Mouse (Mus musculus) limb, embryonic 11.5 days (tissue): ENCODE measurements around the gene Gm3435. TPM values are rescaled to one million over a fixed set of nuclear protein-coding genes. Genes with fewer than 3 reads are reported as not detected.
"Not testable (repeated sequence)": the region's sequence is repeated elsewhere in the genome, so short reads cannot be mapped to it uniquely, and the experiment has no call there.

Experiments used
- ATAC-seq: fragments of 200-750 bp; cut with Nextera tagmentation; 2 replicates; pipeline ENCODE4 v1.8.0; 2017; ENCODE audit warnings: low read depth; ENCODE audit not compliant: insufficient number of reproducible peaks, low FRiP score, low TSS enrichment
- DNase-seq: peaks from one replicate; pipeline ENCODE4 v3.0.0-alpha.2; 2015; ENCODE audit warnings: low spot score
- H3K27ac ChIP-seq: fragments of 300-500 bp; sonication (generic); replicated peaks from 2 replicates; pipeline ENCODE4 v1.5.1; 2014; ENCODE audit warnings: low read depth, mild to moderate bottlenecking, low read length
- H3K27me3 ChIP-seq: fragments of 300-500 bp; sonication (generic); 2 replicates; pipeline ENCODE4 v1.6.1; 2014; ENCODE audit warnings: mild to moderate bottlenecking, low read length, mixed read lengths; ENCODE audit not compliant: control insufficient read depth, insufficient read depth
- H3K36me3 ChIP-seq: fragments of 300-500 bp; sonication (generic); 2 replicates; pipeline ENCODE4 v1.6.1; 2014; ENCODE audit warnings: mild to moderate bottlenecking, low read length, moderate library complexity, mixed read lengths; ENCODE audit not compliant: control insufficient read depth, insufficient read depth
- H3K4me1 ChIP-seq: fragments of 300-500 bp; sonication (generic); 2 replicates; pipeline ENCODE4 v1.6.1; 2014; ENCODE audit warnings: low read length, mixed read lengths; ENCODE audit not compliant: control insufficient read depth, insufficient read depth
- H3K4me2 ChIP-seq: fragments of 300-500 bp; sonication (generic); 2 replicates; pipeline ENCODE4 v1.6.1; 2014; ENCODE audit warnings: low read depth, mild to moderate bottlenecking, moderate library complexity; ENCODE audit not compliant: severe bottlenecking
- H3K4me3 ChIP-seq: fragments of 300-500 bp; sonication (generic); 2 replicates; pipeline ENCODE4 v1.5.1; 2014; ENCODE audit warnings: low read depth, low read length
- H3K9ac ChIP-seq: fragments of 300-500 bp; sonication (generic); 2 replicates; pipeline ENCODE4 v1.6.1; 2014; ENCODE audit warnings: mild to moderate bottlenecking, low read length
- H3K9me3 ChIP-seq: fragments of 300-500 bp; sonication (generic); 2 replicates; pipeline ENCODE4 v1.6.1; 2016; ENCODE audit warnings: low read length; ENCODE audit not compliant: control insufficient read depth
- WGBS: fragments of 180-500 bp; shearing (Covaris S2); extraction: QIAGEN DNeasy Blood & Tissue Kit; methylation state at CpG from one replicate; pipeline ENCODE4 v1.1.7; 2014; 5-methylcytosine and 5-hydroxymethylcytosine counted together
- polyA plus RNA-seq: library from polyadenylated mRNA; unstranded; fragments of >200 nt; fragmentation: Nextera tagmentation; extraction: Ambion mirVana; gene quantifications from 2 replicates; pipeline ENCODE4 v1.2.1, GENCODE M21; 2014

Gene Gm3435
- polyA plus RNA-seq, 1 experiment from 2014 or later = 6.2 TPM

DNA sequence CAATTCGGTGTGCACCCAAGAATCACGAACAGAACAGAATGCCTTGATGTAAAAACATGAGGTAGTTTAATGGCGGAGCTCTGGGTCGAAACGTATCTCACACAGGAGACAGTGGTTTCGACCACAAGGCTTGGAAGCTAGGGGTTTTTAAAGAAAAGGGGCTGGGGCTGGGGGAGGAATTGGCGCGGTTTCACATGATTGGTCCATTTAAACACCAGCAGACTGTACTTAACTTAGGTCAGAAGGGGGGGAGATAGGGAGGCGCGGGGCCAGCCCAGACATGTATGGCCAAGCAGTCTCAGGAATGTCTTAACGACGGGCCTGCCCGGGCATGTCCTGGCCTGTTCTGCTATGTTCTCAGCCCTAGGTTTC is 43.8 kb downstream of the Gm3435 start:
- not testable (repeated sequence) for ATAC-seq, H3K4me1 ChIP-seq, H3K9me3 ChIP-seq, H3K27me3 ChIP-seq, H3K4me3 ChIP-seq, DNase-seq, H3K9ac ChIP-seq, H3K36me3 ChIP-seq, H3K4me2 ChIP-seq, H3K27ac ChIP-seq
- 86% methylated on average over 11 of the region's 13 CpGs for WGBS

DNA sequence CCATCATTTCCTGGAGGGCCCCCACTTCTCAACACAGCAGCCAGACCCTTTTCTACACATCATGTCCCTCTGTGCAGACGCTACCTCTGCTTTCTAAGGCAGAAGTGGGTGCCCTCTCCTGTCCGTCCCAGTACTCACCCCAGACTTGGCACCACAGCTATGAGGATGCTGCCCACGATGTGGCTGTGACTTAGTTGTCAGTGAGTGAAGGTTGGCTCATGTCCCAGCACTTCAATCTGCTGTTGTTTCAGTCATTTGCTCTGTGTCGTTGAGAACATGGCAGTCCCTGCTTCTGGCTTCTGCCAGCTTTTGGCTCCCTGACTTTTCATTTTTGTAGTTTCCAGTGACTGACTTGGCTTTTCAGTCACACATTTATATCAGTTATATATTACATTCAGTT is 45.9 kb downstream of the Gm3435 start:
- Histone ChIP-seq H3K9ac (no peak overlapping the region), H3K4me3 (no peak overlapping the region), H3K27me3 (no peaks in the 10 kb centered on the region), H3K27ac (no peak overlapping the region), H3K4me1 (no peaks in the 10 kb centered on the region), H3K36me3 (0 out of 2 replicates have a peak, but pooled peaks cover 4% of the 10 kb centered on the region), H3K4me2 (no peak overlapping the region), H3K9me3 (no peaks in the 10 kb centered on the region)
- ATAC-seq (no peak), DNase-seq (no peak)
- WGBS = 93% methylated on average over 4 of the region's 4 CpGs

DNA sequence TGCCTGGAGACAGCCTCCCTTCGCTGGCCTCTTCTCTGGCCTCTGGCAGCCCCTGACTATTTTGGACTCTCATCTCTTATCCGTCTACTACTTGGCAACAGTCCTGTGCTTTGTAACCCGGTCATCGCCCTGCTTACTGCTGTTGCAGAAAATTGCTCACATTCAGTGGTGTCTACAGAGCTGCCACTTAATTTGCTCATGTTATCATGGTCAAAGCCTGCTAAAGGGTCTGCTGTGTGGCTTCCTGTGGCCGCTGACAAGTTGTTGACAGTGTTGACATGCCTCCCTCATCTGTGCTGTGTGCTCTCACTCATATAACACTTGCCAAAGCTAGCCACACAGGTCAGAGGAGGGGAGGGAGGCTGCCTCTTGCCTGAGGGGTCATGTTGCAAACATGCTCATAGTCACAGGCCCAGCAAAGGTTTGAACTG is 48.2 kb downstream of the Gm3435 start:
- H3K9me3 ChIP-seq = no peaks in the 10 kb centered on the region
- ATAC-seq (no peak), DNase-seq (no peak)
- H3K27me3 ChIP-seq = no peaks in the 10 kb centered on the region
- H3K4me2 ChIP-seq = no peak overlapping the region
- H3K9ac ChIP-seq = no peak overlapping the region
- no peak overlapping the region for H3K4me3 ChIP-seq
- H3K36me3 ChIP-seq = 0 out of 2 replicates have a peak, but pooled peaks cover 4% of the 10 kb centered on the region
- H3K4me1 ChIP-seq = no peaks in the 10 kb centered on the region
- 84% methylated on average over 5 of the region's 5 CpGs for WGBS
- no peak overlapping the region for H3K27ac ChIP-seq

DNA sequence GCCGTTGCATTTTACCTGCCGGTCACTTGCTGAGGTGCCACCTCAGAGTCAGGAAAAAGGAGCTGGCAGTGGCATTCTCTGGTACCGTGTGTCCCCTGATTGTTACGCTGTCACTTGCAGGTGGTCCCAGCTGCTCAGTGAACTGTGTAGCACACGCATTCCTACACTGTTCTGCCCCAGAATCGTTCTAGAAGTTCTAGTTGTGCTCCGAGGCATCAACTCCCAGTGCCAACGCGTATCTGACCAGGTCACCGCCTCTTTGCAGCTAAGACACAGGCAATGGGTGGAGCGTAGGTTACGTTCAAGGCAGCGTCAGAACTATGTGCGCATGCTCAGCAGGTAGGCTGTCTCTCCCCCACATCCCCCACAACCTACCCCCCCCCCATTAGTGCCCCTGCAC is 49.7 kb downstream of the Gm3435 start:
- Histone ChIP-seq H3K27ac (no peak overlapping the region), H3K9me3 (no peaks in the 10 kb centered on the region), H3K9ac (no peak overlapping the region), H3K4me1 (no peaks in the 10 kb centered on the region), H3K27me3 (no peaks in the 10 kb centered on the region), H3K4me3 (no peak overlapping the region), H3K4me2 (no peak overlapping the region), H3K36me3 (0 out of 2 replicates have a peak, but pooled peaks cover 4% of the 10 kb centered on the region)
- WGBS = 94% methylated on average over 14 of the region's 14 CpGs
- DNase-seq (no peak), ATAC-seq (no peak)

DNA sequence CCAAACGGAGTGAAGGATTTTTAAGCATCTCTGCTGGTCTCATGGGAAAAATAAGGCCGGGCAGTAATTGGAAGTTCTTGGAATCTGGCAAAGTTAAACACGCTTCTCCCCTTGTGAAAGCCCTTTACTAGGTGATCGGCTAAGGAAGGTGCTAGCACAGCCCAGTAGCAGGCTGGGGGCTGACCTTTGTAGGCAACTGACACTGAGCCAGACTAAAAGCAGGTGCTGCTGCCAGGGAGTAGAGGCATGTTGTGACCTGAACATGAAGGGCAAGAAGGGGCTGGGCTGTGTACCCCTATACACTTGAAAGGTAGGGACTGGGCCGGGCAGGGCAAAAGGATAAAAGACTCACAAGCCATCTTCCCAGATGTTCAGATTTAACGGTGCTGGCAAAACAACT is 50.4 kb downstream of the Gm3435 start:
- H3K27me3 ChIP-seq = no peaks in the 10 kb centered on the region
- H3K36me3 ChIP-seq = 0 out of 2 replicates have a peak, but pooled peaks cover 4% of the 10 kb centered on the region
- 85% methylated on average over 6 of the region's 6 CpGs for WGBS
- no peak overlapping the region for H3K4me2 ChIP-seq
- no peaks in the 10 kb centered on the region for H3K4me1 ChIP-seq
- DNase-seq (no peak), ATAC-seq (no peak)
- no peak overlapping the region for H3K27ac ChIP-seq
- no peak overlapping the region for H3K4me3 ChIP-seq
- no peaks in the 10 kb centered on the region for H3K9me3 ChIP-seq
- no peak overlapping the region for H3K9ac ChIP-seq

DNA sequence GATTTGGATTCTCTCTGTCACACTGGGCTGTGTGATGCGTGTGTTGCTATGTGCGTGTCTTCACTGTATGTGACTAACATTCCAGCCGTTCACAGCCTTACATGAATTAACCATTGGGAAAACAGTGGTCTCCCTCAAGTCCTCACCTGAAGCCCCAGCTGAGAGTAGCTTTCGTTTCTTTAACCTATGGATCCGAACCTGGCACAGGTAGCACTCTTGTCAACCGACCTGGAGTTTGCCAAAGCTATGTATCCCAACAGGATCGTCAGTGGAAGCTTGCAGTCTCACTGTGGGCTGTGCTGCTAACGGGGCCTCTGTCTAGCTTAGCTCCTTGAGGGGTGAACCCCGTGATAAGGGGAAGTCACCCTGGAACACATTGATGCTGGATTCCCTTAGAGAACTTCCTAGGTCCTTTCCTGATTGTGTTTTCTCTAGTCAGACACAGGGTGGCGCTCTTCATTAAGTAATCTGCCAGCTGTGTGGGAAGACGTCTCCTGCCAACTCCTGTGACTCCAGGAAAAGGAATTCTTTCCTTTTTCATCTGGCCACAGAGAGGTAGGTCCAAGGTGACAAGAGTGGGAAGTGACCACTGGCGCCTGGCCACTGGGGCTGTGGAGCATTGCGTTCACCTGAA is 55.5 kb downstream of the Gm3435 start:
- H3K9ac ChIP-seq = no peak overlapping the region
- WGBS = 38% methylated on average over 13 of the region's 13 CpGs
- H3K4me1 ChIP-seq = peaks cover 7% of the 10 kb centered on the region; the same call in 1 of the 2 replicates
- H3K27ac ChIP-seq = no peak overlapping the region
- DNase-seq (peak; percentile 88), ATAC-seq (peak; percentile 60; the same call in 1 of the 2 replicates)
- peak overlapping the region; percentile 21; the same call in 1 of the 2 replicates for H3K4me2 ChIP-seq
- H3K27me3 ChIP-seq = no peaks in the 10 kb centered on the region
- H3K36me3 ChIP-seq = no peaks in the 10 kb centered on the region
- no peak overlapping the region for H3K4me3 ChIP-seq
- no peaks in the 10 kb centered on the region; the same call in 1 of the 2 replicates for H3K9me3 ChIP-seq

DNA sequence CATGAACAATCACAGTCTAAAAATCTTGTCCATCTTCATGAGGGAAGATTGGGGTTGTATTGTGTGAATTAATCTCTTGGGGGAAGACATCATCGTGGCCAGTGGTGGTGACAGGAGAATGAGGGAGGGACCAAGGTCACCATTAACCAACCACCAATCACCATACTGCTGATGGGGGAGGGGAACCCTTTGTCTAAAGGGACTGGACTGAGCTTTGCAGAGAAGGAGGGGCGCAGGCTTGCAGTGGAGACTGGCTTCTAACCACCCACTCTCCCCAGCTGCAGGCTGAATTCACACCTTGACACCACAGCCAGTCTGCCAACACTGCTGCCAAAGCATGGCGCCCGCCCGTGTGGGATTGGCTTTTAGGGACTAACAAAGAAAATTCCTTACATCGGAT is 56.1 kb downstream of the Gm3435 start:
- Histone ChIP-seq H3K9me3 (no peaks in the 10 kb centered on the region; the same call in 1 of the 2 replicates), H3K4me3 (no peak overlapping the region), H3K27me3 (no peaks in the 10 kb centered on the region), H3K4me1 (peaks cover 7% of the 10 kb centered on the region; the same call in 1 of the 2 replicates), H3K27ac (no peak overlapping the region), H3K9ac (no peak overlapping the region), H3K4me2 (peak overlapping the region; percentile 21; the same call in 1 of the 2 replicates), H3K36me3 (no peaks in the 10 kb centered on the region)
- ATAC-seq = peak; percentile 67; the same call in 1 of the 2 replicates
- DNase-seq = peak; percentile 53
- 22% methylated on average over 6 of the region's 6 CpGs for WGBS

DNA sequence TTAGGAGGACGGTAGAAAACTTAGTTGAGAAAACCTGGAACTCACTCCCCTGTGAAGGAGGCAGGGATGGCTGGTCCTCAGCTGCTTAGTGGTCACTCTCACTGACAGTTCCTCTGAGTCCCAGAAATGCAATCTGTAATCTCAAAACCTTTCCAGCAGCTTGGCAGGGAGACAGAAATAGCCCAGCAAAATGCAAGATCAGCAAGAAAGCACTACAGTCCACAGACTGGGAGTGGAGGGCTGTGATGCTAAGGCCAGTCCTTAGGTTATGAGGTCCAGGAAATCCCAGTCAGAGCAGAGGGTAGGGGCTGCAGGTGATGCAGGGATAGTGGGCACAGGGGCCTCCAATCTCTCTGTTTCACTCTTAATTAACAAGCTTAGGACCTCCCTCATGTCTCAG is 56.9 kb downstream of the Gm3435 start:
- no peak for DNase-seq
- 44% methylated on average over 1 of the region's 1 CpGs for WGBS

More for the DNA sequence above, 56.9 kb downstream of the Gm3435 start:
- H3K4me3 ChIP-seq = no peak overlapping the region
- no peak for ATAC-seq
- peaks cover 7% of the 10 kb centered on the region; the same call in 1 of the 2 replicates for H3K4me1 ChIP-seq
- no peaks in the 10 kb centered on the region for H3K27me3 ChIP-seq
- H3K27ac ChIP-seq = no peak overlapping the region
- H3K4me2 ChIP-seq = no peak overlapping the region
- no peaks in the 10 kb centered on the region; the same call in 1 of the 2 replicates for H3K9me3 ChIP-seq
- no peaks in the 10 kb centered on the region for H3K36me3 ChIP-seq
- no peak overlapping the region for H3K9ac ChIP-seq
